Mouse (Mus musculus): Measurements from ENCODE around the gene Slc25a33. TPM values are rescaled to one million over a fixed set of nuclear protein-coding genes. Genes with fewer than 3 reads are reported as not detected.

Gene Slc25a33
- polyA plus RNA-seq, 1 experiment, result 34.3 TPM

- no peaks in the 10 kb centered on the region for H3K36me3 ChIP-seq (ENCODE audit: control insufficient read depth, insufficient read depth)
- H3K4me2 ChIP-seq (ENCODE audit: low read depth), result peak overlapping the region; percentile 59
- H3K27me3 ChIP-seq (ENCODE audit: control insufficient read depth, insufficient read depth, insufficient read length), result no peaks in the 10 kb centered on the region
- no peak overlapping the region for H3ac ChIP-seq (ENCODE audit: control insufficient read depth, insufficient read length)
- TF ChIP-seq CEBPB (IDR thresholded peaks at IDR 0.05; ENCODE audit: insufficient read depth, poor library complexity, severe bottlenecking) (no peak), SRF (IDR thresholded peaks at IDR 0.05; ENCODE audit: control insufficient read depth, insufficient read length, low read depth) (no peak), TCF12 (IDR thresholded peaks at IDR 0.05; ENCODE audit: insufficient read depth, poor library complexity, severe bottlenecking) (no peak)
- H3K4me3 ChIP-seq, result no peak overlapping the region
- no peaks in the 10 kb centered on the region for H3K79me2 ChIP-seq (ENCODE audit: control insufficient read depth, insufficient read depth)
Observed at GRCm38 (mm10) chr4:149779966-149780365, 5.9 kb upstream of the Slc25a33 start.

- Histone ChIP-seq H3ac (ENCODE audit: control insufficient read depth, insufficient read length) (no peak overlapping the region), H3K27me3 (ENCODE audit: control insufficient read depth, insufficient read depth, insufficient read length) (no peaks in the 10 kb centered on the region), H3K36me3 (ENCODE audit: control insufficient read depth, insufficient read depth) (no peaks in the 10 kb centered on the region), H3K4me2 (ENCODE audit: low read depth) (peak overlapping the region; percentile 58), H3K4me3 (no peak overlapping the region), H3K79me2 (ENCODE audit: control insufficient read depth, insufficient read depth) (peaks cover 9% of the 10 kb centered on the region)
- TF ChIP-seq REST (IDR thresholded peaks at IDR 0.05; ENCODE audit: insufficient read depth, insufficient read length) (no peak), TCF12 (IDR thresholded peaks at IDR 0.05; ENCODE audit: insufficient read depth, poor library complexity, severe bottlenecking) (no peak), MYOD1 (IDR thresholded peaks at IDR 0.05; ENCODE audit: control insufficient read depth in 1 of 3, insufficient read length in 2 of 3, low read depth in 2 of 3) (no peak), POLR2A (IDR thresholded peaks at IDR 0.05; ENCODE audit: insufficient read length, low read depth) (peak; percentile 41), MYOG (IDR thresholded peaks at IDR 0.05; ENCODE audit: control insufficient read depth in 1 of 3, insufficient read depth in 1 of 3, insufficient read length in 2 of 3, low read depth in 2 of 3) (no peak), E2F4 (IDR thresholded peaks at IDR 0.05; ENCODE audit: insufficient read depth) (no peak), CEBPB (IDR thresholded peaks at IDR 0.05; ENCODE audit: insufficient read depth, poor library complexity, severe bottlenecking) (peak; percentile 97), MAX (IDR thresholded peaks at IDR 0.05; ENCODE audit: low read depth) (no peak), USF1 (IDR thresholded peaks at IDR 0.05; ENCODE audit: low read depth) (no peak)
Observed at GRCm38 (mm10) chr4:149777126-149777525, 3.0 kb upstream of the Slc25a33 start.

GRCm38 (mm10) chr4:149775760-149776362 lies 1.8 kb upstream of the Slc25a33 start:
- H3K4me2 ChIP-seq (ENCODE audit: low read depth), result peak overlapping the region; percentile 58
- no peak overlapping the region for H3ac ChIP-seq (ENCODE audit: control insufficient read depth, insufficient read length)
- no peak overlapping the region for H3K4me3 ChIP-seq
- TF ChIP-seq MYOD1 (IDR thresholded peaks at IDR 0.05; ENCODE audit: control insufficient read depth in 1 of 3, insufficient read length in 2 of 3, low read depth in 2 of 3) (no peak), MYOG (IDR thresholded peaks at IDR 0.05; ENCODE audit: control insufficient read depth in 1 of 3, insufficient read depth in 1 of 3, insufficient read length in 2 of 3, low read depth in 2 of 3) (no peak), MAX (IDR thresholded peaks at IDR 0.05; ENCODE audit: low read depth) (no peak), TCF3 (IDR thresholded peaks at IDR 0.05; ENCODE audit: insufficient read length, low read depth) (no peak), SRF (IDR thresholded peaks at IDR 0.05; ENCODE audit: control insufficient read depth, insufficient read length, low read depth) (no peak), POLR2A (IDR thresholded peaks at IDR 0.05; ENCODE audit: insufficient read length, low read depth) (no peak), USF1 (IDR thresholded peaks at IDR 0.05; ENCODE audit: low read depth) (no peak), REST (IDR thresholded peaks at IDR 0.05; ENCODE audit: insufficient read depth, insufficient read length) (no peak), E2F4 (IDR thresholded peaks at IDR 0.05; ENCODE audit: insufficient read depth) (no peak), CEBPB (IDR thresholded peaks at IDR 0.05; ENCODE audit: insufficient read depth, poor library complexity, severe bottlenecking) (no peak), POLR2AphosphoS2 (IDR thresholded peaks at IDR 0.05; ENCODE audit: insufficient read length, low read depth) (no peak), TCF12 (IDR thresholded peaks at IDR 0.05; ENCODE audit: insufficient read depth, poor library complexity, severe bottlenecking) (no peak)
- H3K79me2 ChIP-seq (ENCODE audit: control insufficient read depth, insufficient read depth), result peaks cover 21% of the 10 kb centered on the region
- no peaks in the 10 kb centered on the region for H3K27me3 ChIP-seq (ENCODE audit: control insufficient read depth, insufficient read depth, insufficient read length)
- no peaks in the 10 kb centered on the region for H3K36me3 ChIP-seq (ENCODE audit: control insufficient read depth, insufficient read depth)

- H3K4me2 ChIP-seq (ENCODE audit: low read depth), result peak overlapping the region; percentile 58
- no peak overlapping the region for H3K4me3 ChIP-seq
- H3K79me2 ChIP-seq (ENCODE audit: control insufficient read depth, insufficient read depth), result peaks cover 26% of the 10 kb centered on the region
- TF ChIP-seq USF1 (IDR thresholded peaks at IDR 0.05; ENCODE audit: low read depth) (peak; percentile 37), REST (IDR thresholded peaks at IDR 0.05; ENCODE audit: insufficient read depth, insufficient read length) (no peak)
- no peaks in the 10 kb centered on the region for H3K36me3 ChIP-seq (ENCODE audit: control insufficient read depth, insufficient read depth)
- no peaks in the 10 kb centered on the region for H3K27me3 ChIP-seq (ENCODE audit: control insufficient read depth, insufficient read depth, insufficient read length)
- no peak overlapping the region for H3ac ChIP-seq (ENCODE audit: control insufficient read depth, insufficient read length)
Observed at GRCm38 (mm10) chr4:149775330-149775729, 1.3 kb upstream of the Slc25a33 start.

- H3K4me3 ChIP-seq, result peak overlapping the region; percentile 51
- no peaks in the 10 kb centered on the region for H3K36me3 ChIP-seq (ENCODE audit: control insufficient read depth, insufficient read depth)
- peak overlapping the region; percentile 87 for H3ac ChIP-seq (ENCODE audit: control insufficient read depth, insufficient read length)
- peaks cover 41% of the 10 kb centered on the region for H3K79me2 ChIP-seq (ENCODE audit: control insufficient read depth, insufficient read depth)
- TF ChIP-seq MAX (IDR thresholded peaks at IDR 0.05; ENCODE audit: low read depth) (no peak), TCF3 (IDR thresholded peaks at IDR 0.05; ENCODE audit: insufficient read length, low read depth) (no peak), POLR2AphosphoS2 (IDR thresholded peaks at IDR 0.05; ENCODE audit: insufficient read length, low read depth) (no peak), TCF12 (IDR thresholded peaks at IDR 0.05; ENCODE audit: insufficient read depth, poor library complexity, severe bottlenecking) (no peak), CEBPB (IDR thresholded peaks at IDR 0.05; ENCODE audit: insufficient read depth, poor library complexity, severe bottlenecking) (no peak), MYOG (IDR thresholded peaks at IDR 0.05; ENCODE audit: control insufficient read depth in 1 of 3, insufficient read depth in 1 of 3, insufficient read length in 2 of 3, low read depth in 2 of 3) (no peak), MYOD1 (IDR thresholded peaks at IDR 0.05; ENCODE audit: control insufficient read depth in 1 of 3, insufficient read length in 2 of 3, low read depth in 2 of 3) (no peak), SRF (IDR thresholded peaks at IDR 0.05; ENCODE audit: control insufficient read depth, insufficient read length, low read depth) (no peak), E2F4 (IDR thresholded peaks at IDR 0.05; ENCODE audit: insufficient read depth) (no peak), POLR2A (IDR thresholded peaks at IDR 0.05; ENCODE audit: insufficient read length, low read depth) (no peak), USF1 (IDR thresholded peaks at IDR 0.05; ENCODE audit: low read depth) (no peak), REST (IDR thresholded peaks at IDR 0.05; ENCODE audit: insufficient read depth, insufficient read length) (no peak)
- H3K4me2 ChIP-seq (ENCODE audit: low read depth), result peak overlapping the region; percentile 92
- no peaks in the 10 kb centered on the region for H3K27me3 ChIP-seq (ENCODE audit: control insufficient read depth, insufficient read depth, insufficient read length)
Observed at GRCm38 (mm10) chr4:149773408-149774093, 526 bp downstream of the Slc25a33 start.

All from myocyte (in vitro differentiated cells).